Mouse (Mus musculus): ENCODE results near the gene Irgm1.

DNA sequence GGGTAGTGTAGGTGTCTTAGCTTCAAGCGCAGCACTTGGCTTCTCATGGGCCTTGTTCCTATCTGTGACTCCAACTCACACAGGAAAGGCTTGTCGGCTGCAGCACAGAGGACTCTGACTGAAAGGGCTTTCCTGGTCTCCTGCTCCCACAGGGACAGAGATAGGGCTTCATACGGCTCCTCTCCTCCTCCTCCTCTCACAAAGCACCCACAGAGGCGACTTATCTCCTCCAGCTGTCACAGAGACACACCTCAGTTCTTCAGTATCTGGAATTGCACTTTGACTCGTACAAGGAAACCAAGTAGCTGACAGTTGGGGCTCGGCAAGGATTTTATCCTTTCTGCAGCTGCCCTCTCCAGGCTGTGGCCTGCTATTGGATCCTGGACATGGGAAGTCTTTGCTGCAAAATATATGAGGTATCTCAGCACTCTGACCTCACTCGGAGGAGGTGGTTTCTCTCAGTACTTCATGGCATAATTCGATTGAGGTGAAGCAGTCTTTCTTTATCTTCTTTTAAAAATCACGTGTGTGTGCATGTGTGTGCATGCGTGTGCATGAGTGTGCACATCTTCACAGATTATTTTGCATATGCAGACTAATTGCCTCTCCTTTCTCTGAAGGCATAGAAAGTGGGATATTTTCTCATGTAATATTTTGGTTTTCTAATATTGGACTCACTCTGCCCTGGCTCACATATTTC lies 2.3 kb upstream of the Irgm1 start:
- TF ChIP-seq POLR2A (IDR thresholded peaks at IDR 0.05; ENCODE audit: low read depth, low read length), result peak; percentile 30; the same call in 1 of the 2 replicates
- TF ChIP-seq CTCF (IDR thresholded peaks at IDR 0.05; ENCODE audit: extremely low read depth, insufficient read length, insufficient replicate concordance, low read depth, low read length), result peak; percentile 52; the same call in 1 of the 2 replicates
